Mouse (Mus musculus): ENCODE results near the gene Chmp1a. TPM values are rescaled to one million over a fixed set of nuclear protein-coding genes. Genes with fewer than 3 reads are reported as not detected.
A peak's percentile ranks its signal among the peaks of the same experiment; 100 is the strongest.

The Chmp1a gene
- polyA plus RNA-seq, 1 experiment from 2014 or later = 164 TPM

GRCm38 (mm10) chr8:123248596-123248995 lies 36.0 kb upstream of the Chmp1a start:
- H3K9me3 ChIP-seq (ENCODE audit: control insufficient read depth, low read length) = no peaks in the 10 kb centered on the region
- 91% methylated on average over 8 of the region's 8 CpGs for WGBS
- H3K27me3 ChIP-seq (ENCODE audit: control insufficient read depth, insufficient read depth, low read length) = no peaks in the 10 kb centered on the region
- H3K27ac ChIP-seq = no peak overlapping the region
- DNase-seq (ENCODE audit: low spot score) (no peak), ATAC-seq (ENCODE audit: low FRiP score) (no peak)
- H3K4me1 ChIP-seq (replicated peaks; ENCODE audit: control insufficient read depth, insufficient read depth, low read length) = peaks cover 9% of the 10 kb centered on the region
- peaks cover 85% of the 10 kb centered on the region for H3K36me3 ChIP-seq (replicated peaks; ENCODE audit: control insufficient read depth, insufficient read depth)
- H3K9ac ChIP-seq = no peak overlapping the region
- no peak overlapping the region for H3K4me3 ChIP-seq (replicated peaks; ENCODE audit: low read length)
- no peak overlapping the region for H3K4me2 ChIP-seq (replicated peaks)

GRCm38 (mm10) chr8:123247748-123248147 lies 35.2 kb upstream of the Chmp1a start:
- Histone ChIP-seq H3K27ac (no peak overlapping the region), H3K4me1 (replicated peaks; ENCODE audit: control insufficient read depth, insufficient read depth, low read length) (peaks cover 3% of the 10 kb centered on the region), H3K36me3 (replicated peaks; ENCODE audit: control insufficient read depth, insufficient read depth) (peaks cover 93% of the 10 kb centered on the region), H3K27me3 (ENCODE audit: control insufficient read depth, insufficient read depth, low read length) (no peaks in the 10 kb centered on the region), H3K4me3 (replicated peaks; ENCODE audit: low read length) (no peak overlapping the region), H3K9me3 (ENCODE audit: control insufficient read depth, low read length) (no peaks in the 10 kb centered on the region), H3K4me2 (replicated peaks) (no peak overlapping the region), H3K9ac (no peak overlapping the region)
- ATAC-seq (ENCODE audit: low FRiP score) (no peak), DNase-seq (ENCODE audit: low spot score) (no peak)
- 94% methylated on average over 6 of the region's 6 CpGs for WGBS

GRCm38 (mm10) chr8:123245543-123245942 lies 33.0 kb upstream of the Chmp1a start:
- no peak for DNase-seq (ENCODE audit: low spot score)
- H3K9me3 ChIP-seq (ENCODE audit: control insufficient read depth, low read length) = no peaks in the 10 kb centered on the region
- H3K4me2 ChIP-seq (replicated peaks) = no peak overlapping the region
- H3K9ac ChIP-seq = no peak overlapping the region
- H3K27me3 ChIP-seq (ENCODE audit: control insufficient read depth, insufficient read depth, low read length) = no peaks in the 10 kb centered on the region
- ATAC-seq (ENCODE audit: low FRiP score) = no peak
- 94% methylated on average over 12 of the region's 12 CpGs for WGBS
- peaks cover 91% of the 10 kb centered on the region for H3K36me3 ChIP-seq (replicated peaks; ENCODE audit: control insufficient read depth, insufficient read depth)
- no peak overlapping the region for H3K27ac ChIP-seq
- no peak overlapping the region for H3K4me3 ChIP-seq (replicated peaks; ENCODE audit: low read length)
- no peaks in the 10 kb centered on the region for H3K4me1 ChIP-seq (replicated peaks; ENCODE audit: control insufficient read depth, insufficient read depth, low read length)

DNA sequence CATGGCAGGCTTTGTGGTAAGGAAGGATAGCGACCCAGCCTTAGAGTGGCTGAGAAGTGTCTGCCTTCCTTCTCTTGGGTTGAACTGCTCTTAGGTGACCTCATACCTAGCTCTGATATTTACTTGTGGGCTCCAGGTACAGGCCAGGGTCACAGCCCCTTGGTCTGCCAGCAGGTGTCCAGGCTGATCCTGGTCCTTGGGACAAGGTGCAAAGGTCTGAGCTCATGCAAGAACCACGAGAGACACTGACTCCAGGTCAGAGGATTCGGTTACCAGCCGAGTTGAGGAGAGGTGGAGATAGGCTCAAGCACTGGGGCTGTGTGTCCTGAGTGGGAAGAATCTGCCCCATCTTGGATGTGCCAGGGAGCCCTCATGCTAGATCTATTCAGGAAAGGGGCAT lies 31.8 kb upstream of the Chmp1a start:
- H3K27me3 ChIP-seq (ENCODE audit: control insufficient read depth, insufficient read depth, low read length) = no peaks in the 10 kb centered on the region
- H3K4me3 ChIP-seq (replicated peaks; ENCODE audit: low read length) = no peak overlapping the region
- WGBS = 99% methylated on average over 4 of the region's 4 CpGs
- no peak for DNase-seq (ENCODE audit: low spot score)
- no peak overlapping the region for H3K4me2 ChIP-seq (replicated peaks)
- no peak overlapping the region for H3K27ac ChIP-seq
- H3K9me3 ChIP-seq (ENCODE audit: control insufficient read depth, low read length) = no peaks in the 10 kb centered on the region
- H3K4me1 ChIP-seq (replicated peaks; ENCODE audit: control insufficient read depth, insufficient read depth, low read length) = no peaks in the 10 kb centered on the region
- H3K9ac ChIP-seq = no peak overlapping the region
- H3K36me3 ChIP-seq (replicated peaks; ENCODE audit: control insufficient read depth, insufficient read depth) = peaks cover 80% of the 10 kb centered on the region
- no peak for ATAC-seq (ENCODE audit: low FRiP score)

GRCm38 (mm10) chr8:123243053-123243452 lies 30.5 kb upstream of the Chmp1a start:
- 0 out of 2 replicates have a peak, but pooled peaks have one; percentile 22 for ATAC-seq (ENCODE audit: low FRiP score)
- 75% methylated on average over 11 of the region's 11 CpGs for WGBS
- Histone ChIP-seq H3K27ac (no peak overlapping the region), H3K9me3 (ENCODE audit: control insufficient read depth, low read length) (no peaks in the 10 kb centered on the region), H3K4me3 (replicated peaks; ENCODE audit: low read length) (no peak overlapping the region), H3K4me1 (replicated peaks; ENCODE audit: control insufficient read depth, insufficient read depth, low read length) (no peaks in the 10 kb centered on the region), H3K4me2 (replicated peaks) (no peak overlapping the region), H3K36me3 (replicated peaks; ENCODE audit: control insufficient read depth, insufficient read depth) (peaks cover 67% of the 10 kb centered on the region), H3K9ac (no peak overlapping the region), H3K27me3 (ENCODE audit: control insufficient read depth, insufficient read depth, low read length) (no peaks in the 10 kb centered on the region)
- no peak for DNase-seq (ENCODE audit: low spot score)

GRCm38 (mm10) chr8:123242107-123242923 lies 29.8 kb upstream of the Chmp1a start:
- H3K4me1 ChIP-seq (replicated peaks; ENCODE audit: control insufficient read depth, insufficient read depth, low read length) = no peaks in the 10 kb centered on the region
- no peak overlapping the region for H3K27ac ChIP-seq
- no peak overlapping the region for H3K4me3 ChIP-seq (replicated peaks; ENCODE audit: low read length)
- 87% methylated on average over 7 of the region's 7 CpGs for WGBS
- H3K36me3 ChIP-seq (replicated peaks; ENCODE audit: control insufficient read depth, insufficient read depth) = peaks cover 59% of the 10 kb centered on the region
- DNase-seq (ENCODE audit: low spot score) = no peak
- ATAC-seq (ENCODE audit: low FRiP score) = no peak
- H3K9ac ChIP-seq = no peak overlapping the region
- H3K27me3 ChIP-seq (ENCODE audit: control insufficient read depth, insufficient read depth, low read length) = no peaks in the 10 kb centered on the region
- H3K9me3 ChIP-seq (ENCODE audit: control insufficient read depth, low read length) = no peaks in the 10 kb centered on the region
- no peak overlapping the region for H3K4me2 ChIP-seq (replicated peaks)

GRCm38 (mm10) chr8:123239398-123239797 lies 26.8 kb upstream of the Chmp1a start:
- Histone ChIP-seq H3K4me3 (replicated peaks; ENCODE audit: low read length) (no peak overlapping the region), H3K9ac (no peak overlapping the region), H3K27me3 (ENCODE audit: control insufficient read depth, insufficient read depth, low read length) (0 out of 2 replicates have a peak, but pooled peaks cover 10% of the 10 kb centered on the region), H3K4me1 (replicated peaks; ENCODE audit: control insufficient read depth, insufficient read depth, low read length) (peaks cover 17% of the 10 kb centered on the region; the same call in 1 of the 2 replicates), H3K27ac (no peak overlapping the region), H3K36me3 (replicated peaks; ENCODE audit: control insufficient read depth, insufficient read depth) (peaks cover 30% of the 10 kb centered on the region), H3K9me3 (ENCODE audit: control insufficient read depth, low read length) (no peaks in the 10 kb centered on the region), H3K4me2 (replicated peaks) (no peak overlapping the region)
- 79% methylated on average over 10 of the region's 10 CpGs for WGBS
- no peak for DNase-seq (ENCODE audit: low spot score)
- ATAC-seq (ENCODE audit: low FRiP score) = no peak

GRCm38 (mm10) chr8:123235520-123236497 lies 23.2 kb upstream of the Chmp1a start, which contains the start of gene Spata2l:
Spata2l (minus strand) TSS chr8:123236233.
- peak within 1 kb of the TSS; percentile 60 for H3K9ac ChIP-seq
- peak; percentile 76 for DNase-seq (ENCODE audit: low spot score)
- no peaks in the 10 kb centered on the region for H3K9me3 ChIP-seq (ENCODE audit: control insufficient read depth, low read length)
- peak within 1 kb of the TSS; percentile 74 for H3K4me2 ChIP-seq (replicated peaks)
- peak; percentile 75 for ATAC-seq (ENCODE audit: low FRiP score)
- H3K27me3 ChIP-seq (ENCODE audit: control insufficient read depth, insufficient read depth, low read length) = 0 out of 2 replicates have a peak, but pooled peaks cover 10% of the 10 kb centered on the region
- H3K4me3 ChIP-seq (replicated peaks; ENCODE audit: low read length) = peak within 1 kb of the TSS; percentile 43
- no peaks in the 10 kb centered on the region; the same call in 1 of the 2 replicates for H3K36me3 ChIP-seq (replicated peaks; ENCODE audit: control insufficient read depth, insufficient read depth)
- H3K27ac ChIP-seq = no peak within 1 kb of the TSS
- peaks cover 17% of the 10 kb centered on the region; the same call in 1 of the 2 replicates for H3K4me1 ChIP-seq (replicated peaks; ENCODE audit: control insufficient read depth, insufficient read depth, low read length)
- 2% methylated on average over 57 of the region's 57 CpGs for WGBS
